Mouse (Mus musculus): ENCODE data around the gene Pikfyve.

DNA sequence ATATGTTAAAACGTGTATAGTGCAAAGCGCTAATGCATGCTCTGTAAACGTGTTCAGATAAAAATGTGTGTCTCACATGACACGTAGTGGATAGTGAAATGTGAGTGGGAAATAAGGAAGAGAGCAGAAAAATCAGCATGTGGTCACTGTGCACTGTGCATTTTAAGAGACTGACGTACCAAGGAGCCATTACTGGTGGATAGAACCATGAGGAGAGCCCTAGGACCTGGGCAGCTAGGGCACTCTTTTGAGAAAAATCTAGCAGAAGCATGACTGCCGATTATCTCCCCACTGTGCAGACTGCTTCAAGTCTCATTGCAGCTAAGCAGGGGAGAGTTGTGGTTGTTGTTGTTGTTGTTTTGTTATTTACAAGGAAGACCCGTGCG, 128.5 kb downstream of the Pikfyve start:
- TF ChIP-seq CTCF (IDR thresholded peaks at IDR 0.05) (no peak), POLR2A (IDR thresholded peaks at IDR 0.05; ENCODE audit: insufficient read depth, low read depth, low read length) (no peak), EP300 (IDR thresholded peaks at IDR 0.05; ENCODE audit: insufficient read depth, low read depth, low read length) (no peak)
